Mouse (Mus musculus): ENCODE measurements around the gene Sstr4. TPM values are rescaled to one million over a fixed set of nuclear protein-coding genes. Genes with fewer than 3 reads are reported as not detected.

Sstr4 gene
- total and polyA plus RNA-seq, 3 experiments, result not detected

- no peak for TF ChIP-seq TCF12 (IDR thresholded peaks at IDR 0.05; ENCODE audit: low read depth, low read length)
- TF ChIP-seq GABPA (IDR thresholded peaks at IDR 0.05; ENCODE audit: low read depth, low read length), result no peak
- TF ChIP-seq SIN3A (IDR thresholded peaks at IDR 0.05; ENCODE audit: low read length), result no peak
- no peak for TF ChIP-seq TAL1 (IDR thresholded peaks at IDR 0.05; ENCODE audit: low read length)
- TF ChIP-seq BHLHE40 (IDR thresholded peaks at IDR 0.05; ENCODE audit: borderline replicate concordance, low read depth, low read length), result no peak
- TF ChIP-seq MAX (IDR thresholded peaks at IDR 0.05; ENCODE audit: low read length), result no peak
- no peak for TF ChIP-seq JUND (IDR thresholded peaks at IDR 0.05; ENCODE audit: low read depth, low read length)
- TF ChIP-seq ZKSCAN1 (IDR thresholded peaks at IDR 0.05; ENCODE audit: low read depth, low read length), result no peak
- TF ChIP-seq CHD2 (IDR thresholded peaks at IDR 0.05; ENCODE audit: low read length), result no peak
- TF ChIP-seq GATA1 (IDR thresholded peaks at IDR 0.05; ENCODE audit: low read depth, low read length), result no peak
- no peak for TF ChIP-seq ZMIZ1 (IDR thresholded peaks at IDR 0.05; ENCODE audit: low read depth, low read length)
- TF ChIP-seq USF1 (IDR thresholded peaks at IDR 0.05; ENCODE audit: low read depth, low read length), result no peak
- TF ChIP-seq NELFE (IDR thresholded peaks at IDR 0.05; ENCODE audit: low read depth, low read length), result no peak
- no peak for TF ChIP-seq ZC3H11A (IDR thresholded peaks at IDR 0.05; ENCODE audit: low read depth, low read length)
- TF ChIP-seq MYC (IDR thresholded peaks at IDR 0.05; ENCODE audit: low read depth, low read length), result no peak
- no peak for TF ChIP-seq MAZ (IDR thresholded peaks at IDR 0.05; ENCODE audit: low read depth, low read length)
- TF ChIP-seq EP300 (IDR thresholded peaks at IDR 0.05; ENCODE audit: low read depth in 1 of 2, low read length in 2 of 2), result no peak
- Histone ChIP-seq H3K79me2 (ENCODE audit: control insufficient read depth, insufficient read depth, low read length, poor library complexity) (no peaks in the 10 kb centered on the region), H3K27me3 (ENCODE audit: control insufficient read depth in 1 of 2, insufficient read depth in 2 of 2, low read length in 2 of 2) (no peaks in the 10 kb centered on the region), H3K9me3 (replicated peaks; ENCODE audit: insufficient read depth, low read length) (no peaks in the 10 kb centered on the region), H3K4me3 (ENCODE audit: control insufficient read depth in 1 of 2, insufficient read depth in 1 of 2, low read depth in 2 of 2, low read length in 2 of 2) (no peak overlapping the region), H3K27ac (ENCODE audit: control insufficient read depth, low read depth, low read length) (no peak overlapping the region), H3K4me1 (ENCODE audit: control insufficient read depth in 1 of 2, insufficient read depth in 2 of 2, low read length in 2 of 2) (no peaks in the 10 kb centered on the region), H3K9ac (ENCODE audit: control insufficient read depth, low read depth, low read length, poor library complexity, severe bottlenecking) (no peak overlapping the region), H3K36me3 (ENCODE audit: control insufficient read depth in 1 of 2, insufficient read depth in 2 of 2, low read length in 2 of 2) (no peaks in the 10 kb centered on the region)
- no peak for DNase-seq (ENCODE audit: low read depth, low spot score)
Measured at GRCm38 (mm10) chr2:148442172-148442571, 47.0 kb downstream of the Sstr4 start.

- H3K27me3 ChIP-seq (ENCODE audit: control insufficient read depth in 1 of 2, insufficient read depth in 2 of 2, low read length in 2 of 2), result no peaks in the 10 kb centered on the region
- H3K4me3 ChIP-seq (ENCODE audit: control insufficient read depth in 1 of 2, insufficient read depth in 1 of 2, low read depth in 2 of 2, low read length in 2 of 2), result no peak overlapping the region
- H3K4me1 ChIP-seq (ENCODE audit: control insufficient read depth in 1 of 2, insufficient read depth in 2 of 2, low read length in 2 of 2), result no peaks in the 10 kb centered on the region
- H3K9me3 ChIP-seq (replicated peaks; ENCODE audit: insufficient read depth, low read length), result no peaks in the 10 kb centered on the region
- H3K9ac ChIP-seq (ENCODE audit: control insufficient read depth, low read depth, low read length, poor library complexity, severe bottlenecking), result no peak overlapping the region
- TF ChIP-seq MEF2A (IDR thresholded peaks at IDR 0.05; ENCODE audit: extremely low read depth, insufficient replicate concordance, low read depth, low read length, poor library complexity, severe bottlenecking) (no peak), KAT2A (conservative IDR thresholded peaks at IDR 0.05; ENCODE audit: low read depth, low read length) (no peak)
- H3K36me3 ChIP-seq (ENCODE audit: control insufficient read depth in 1 of 2, insufficient read depth in 2 of 2, low read length in 2 of 2), result no peaks in the 10 kb centered on the region
- H3K79me2 ChIP-seq (ENCODE audit: control insufficient read depth, insufficient read depth, low read length, poor library complexity), result no peaks in the 10 kb centered on the region
- no peak for DNase-seq (ENCODE audit: low read depth, low spot score)
- no peak overlapping the region for H3K27ac ChIP-seq (ENCODE audit: control insufficient read depth, low read depth, low read length)
Measured at GRCm38 (mm10) chr2:148442710-148443109, 47.6 kb downstream of the Sstr4 start.

Data from MEL (cell line).